Mouse (Mus musculus) neural tube, embryonic 12.5 days (tissue): ENCODE results near the gene Tlk2. TPM values are rescaled to one million over a fixed set of nuclear protein-coding genes. Genes with fewer than 3 reads are reported as not detected.

Experiments
- ATAC-seq: fragments of 200-750 bp; cut with Nextera tagmentation; 2 replicates; pipeline ENCODE4 v1.8.0; 2017; ENCODE audit warnings: low read depth, mild to moderate bottlenecking, moderate TSS enrichment, moderate library complexity; ENCODE audit not compliant: low FRiP score
- H3K27ac ChIP-seq: fragments of 300-500 bp; sonication (generic); 2 replicates; pipeline ENCODE4 v1.5.1; 2016
- H3K27me3 ChIP-seq: fragments of 300-500 bp; sonication (generic); replicated peaks from 2 replicates; pipeline ENCODE4 v1.6.1; 2016; ENCODE audit warnings: mild to moderate bottlenecking
- H3K36me3 ChIP-seq: fragments of 300-500 bp; sonication (generic); 2 replicates; pipeline ENCODE4 v1.6.1; 2016; ENCODE audit warnings: mild to moderate bottlenecking
- H3K4me1 ChIP-seq: fragments of 300-500 bp; sonication (generic); 2 replicates; pipeline ENCODE4 v1.6.1; 2016
- H3K4me2 ChIP-seq: fragments of 300-500 bp; sonication (generic); replicated peaks from 2 replicates; pipeline ENCODE4 v1.6.1; 2016; ENCODE audit warnings: mild to moderate bottlenecking
- H3K4me3 ChIP-seq: fragments of 300-500 bp; sonication (generic); 2 replicates; pipeline ENCODE4 v1.5.1; 2016
- H3K9ac ChIP-seq: fragments of 300-500 bp; sonication (generic); 2 replicates; pipeline ENCODE4 v1.6.1; 2016; ENCODE audit warnings: mild to moderate bottlenecking
- H3K9me3 ChIP-seq: fragments of 300-500 bp; sonication (generic); 2 replicates; pipeline ENCODE4 v1.6.1; 2016; ENCODE audit warnings: mild to moderate bottlenecking
- WGBS: fragments of 180-500 bp; shearing (Covaris S2); methylation state at CpG from one replicate; pipeline ENCODE4 v1.1.7; 2016; 5-methylcytosine and 5-hydroxymethylcytosine counted together
- polyA plus RNA-seq: library from polyadenylated mRNA; unstranded; fragments of >200 nt; fragmentation: Nextera tagmentation; extraction: Ambion mirVana; gene quantifications from 2 replicates; pipeline ENCODE4 v1.2.1, GENCODE M21; 2016

Gene Tlk2
- polyA plus RNA-seq, 1 experiment from 2014 or later: 25.4 TPM

DNA sequence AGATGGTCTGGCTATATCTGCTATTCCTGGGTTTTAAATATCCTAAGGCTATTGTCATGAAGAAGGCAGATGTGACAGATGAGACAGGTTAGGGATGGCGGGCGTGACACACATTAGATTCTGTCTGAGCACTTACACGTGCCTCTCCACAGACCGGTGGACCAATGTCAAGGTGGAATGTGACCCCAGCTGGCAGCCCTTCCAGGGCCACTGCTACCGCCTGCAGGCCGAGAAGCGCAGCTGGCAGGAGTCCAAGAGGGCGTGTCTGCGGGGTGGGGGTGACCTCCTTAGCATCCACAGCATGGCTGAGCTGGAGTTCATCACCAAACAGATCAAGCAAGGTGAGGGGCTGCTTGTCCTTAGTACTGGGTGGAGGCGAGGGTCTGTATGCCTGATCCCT, 153.1 kb downstream of the Tlk2 start:
- ATAC-seq: 0 out of 2 replicates have a peak, but pooled peaks have one; percentile 37
- WGBS: 46% methylated on average over 10 of the region's 10 CpGs

DNA sequence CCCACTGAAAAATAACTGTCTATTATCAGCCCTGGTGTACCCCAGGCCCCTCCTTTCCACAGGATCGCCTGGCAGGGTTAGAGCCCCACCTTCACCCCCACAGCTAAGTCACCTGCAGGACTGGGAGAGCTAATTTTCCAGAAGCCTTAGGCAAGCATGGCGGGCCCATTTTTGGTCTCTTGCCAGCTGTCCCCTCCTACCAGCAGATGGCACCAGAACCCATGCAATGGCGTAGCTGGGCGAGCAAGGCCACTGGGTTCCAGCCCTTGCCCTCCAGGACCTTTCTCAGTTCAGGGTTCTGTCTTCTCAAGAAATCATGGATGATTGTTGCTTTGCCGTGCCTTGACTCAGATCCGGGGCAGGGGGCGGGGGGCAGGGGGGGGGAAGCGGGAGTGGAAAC, 153.9 kb downstream of the Tlk2 start:
- 72% methylated on average over 8 of the region's 8 CpGs for WGBS
- H3K36me3 ChIP-seq: 0 out of 2 replicates have a peak, but pooled peaks cover 3% of the 10 kb centered on the region
- H3K27ac ChIP-seq: no peak overlapping the region
- H3K4me2 ChIP-seq: no peak overlapping the region
- H3K4me3 ChIP-seq: no peak overlapping the region
- no peak overlapping the region for H3K9ac ChIP-seq
- no peaks in the 10 kb centered on the region; the same call in 1 of the 2 replicates for H3K4me1 ChIP-seq
- no peaks in the 10 kb centered on the region for H3K27me3 ChIP-seq
- ATAC-seq: peak; percentile 29; the same call in 1 of the 2 replicates
- H3K9me3 ChIP-seq: no peaks in the 10 kb centered on the region

More for the DNA sequence above, 153.1 kb downstream of the Tlk2 start:
- Histone ChIP-seq H3K4me3 (no peak overlapping the region), H3K36me3 (0 out of 2 replicates have a peak, but pooled peaks cover 3% of the 10 kb centered on the region), H3K9ac (no peak overlapping the region), H3K4me1 (no peaks in the 10 kb centered on the region; the same call in 1 of the 2 replicates), H3K27me3 (no peaks in the 10 kb centered on the region), H3K27ac (no peak overlapping the region), H3K9me3 (no peaks in the 10 kb centered on the region), H3K4me2 (no peak overlapping the region)

Other genes starting within 250 kb of the Tlk2 start
- gene Efcab3, start 115.2 kb upstream of the Tlk2 start, polyA plus RNA-seq: 0.61 TPM in 1 of 2 replicates, not detected in the other
- 35.3 and 38.4 TPM in 2 replicates for gene Mettl2, start 52.4 kb upstream of the Tlk2 start, polyA plus RNA-seq
- not detected in 2 replicates for gene Gm10842, start 31.9 kb upstream of the Tlk2 start, polyA plus RNA-seq
- 11.3 and 13.1 TPM in 2 replicates for gene Mrc2, start 113.8 kb downstream of the Tlk2 start, polyA plus RNA-seq